Mouse (Mus musculus) T-helper 17 cell (primary cell): Measurements from ENCODE around the gene Bola2.

Source experiments
- in situ Hi-C, 2 experiments: fragments of 300-600 bp; cut with MboI, MseI; formaldehyde crosslinking; loops; 1 replicate in 1 of 2; 2 replicates in 1 of 2; pipeline ENCODE4 v1.15.1; 2025; ENCODE audit warnings: high pct_unique_total_duplicates in 2 of 2

Bola2 gene

GRCm38 (mm10) chr7:126695210-126695611 is at the start of gene Bola2:
Gene Bola2, plus strand, starts transcription at chr7:126695401.
- in situ Hi-C loops = no loop called here

DNA sequence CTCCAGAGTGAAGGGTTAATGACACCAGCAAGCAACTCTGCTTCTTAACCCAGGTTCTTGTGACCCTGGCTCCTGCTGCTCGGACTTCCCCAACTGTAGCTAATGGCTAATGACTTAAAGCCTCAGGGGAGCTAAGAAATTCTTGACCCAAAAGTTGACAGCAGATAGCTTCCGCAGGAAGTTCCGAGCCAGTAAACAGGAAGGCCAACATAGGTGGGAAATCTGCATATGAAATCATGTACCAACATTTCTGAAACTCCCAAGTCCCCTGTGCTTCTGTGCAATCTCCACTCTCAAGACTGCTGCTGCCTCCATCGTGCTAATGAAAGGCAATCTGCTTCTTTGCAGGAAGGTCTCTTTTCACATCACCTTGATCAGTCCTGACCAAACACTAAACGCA is 49.5 kb upstream of the Bola2 start:
- in situ Hi-C loops = loop anchor here in 1 of 2 experiments (5.0 kb wide), 1 partner anchor 47 kb away; no protein-coding TSS in a partner anchor

DNA sequence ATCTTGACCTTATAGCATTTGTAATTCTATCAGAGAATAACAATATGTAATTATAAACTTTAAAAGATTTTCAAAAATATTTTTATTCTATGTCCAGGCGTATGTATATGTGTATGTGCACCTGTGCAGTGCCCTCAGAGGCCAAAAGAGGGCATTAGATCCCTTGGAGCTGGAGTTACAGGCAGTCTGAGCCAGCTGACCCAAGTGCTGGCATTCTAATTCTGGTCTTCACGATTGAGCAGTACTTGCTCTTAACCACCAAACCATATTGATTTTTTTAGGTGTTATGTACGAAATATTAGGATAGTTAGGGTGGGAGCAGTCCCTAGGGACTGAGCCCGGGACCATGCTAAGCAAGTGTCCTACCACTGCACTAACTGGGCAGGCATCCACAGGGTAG is 46.7 kb upstream of the Bola2 start:
- in situ Hi-C loops = loop anchor here in 1 of 2 experiments (5.0 kb wide), 1 partner anchor 44 kb away; no protein-coding TSS in a partner anchor

DNA sequence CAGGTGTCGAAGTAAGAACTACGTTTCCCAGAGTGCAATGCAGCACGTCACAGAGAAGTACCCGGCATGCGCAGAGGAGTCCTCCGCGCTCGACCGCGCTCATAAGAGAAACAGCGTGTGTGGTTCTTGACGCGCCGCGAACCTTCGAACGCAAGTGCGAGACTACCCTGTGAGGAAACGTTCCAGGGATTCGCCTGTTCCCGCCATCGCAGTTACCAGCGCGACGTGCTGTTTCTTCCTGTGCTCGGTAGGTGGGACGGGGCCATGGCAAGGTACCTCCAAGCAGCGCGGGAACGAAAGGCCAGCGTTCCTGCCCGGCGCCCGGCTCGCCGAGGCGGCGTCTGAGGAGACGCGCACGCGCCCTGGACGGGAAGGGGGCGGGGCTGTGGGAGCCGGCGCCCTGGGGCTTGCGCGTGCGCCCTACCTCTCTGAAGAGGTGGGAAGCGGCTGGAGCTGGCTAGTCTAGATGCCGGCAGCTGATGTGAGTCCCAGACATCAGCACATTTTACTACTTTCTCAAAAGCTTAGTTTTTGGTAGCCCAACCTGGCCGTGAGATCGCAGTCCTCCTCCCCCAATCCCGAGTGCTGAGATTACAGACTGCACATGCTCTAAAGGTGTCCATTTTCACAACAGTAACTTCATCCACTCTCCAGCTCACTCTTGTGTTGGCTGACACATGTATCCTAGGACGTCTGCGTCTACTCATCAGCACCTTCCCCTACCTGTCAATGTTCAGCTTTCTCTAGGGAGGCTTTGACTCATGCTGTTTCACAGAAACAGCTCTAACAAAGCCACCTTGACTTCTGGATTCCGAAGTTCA is 45.8 kb upstream of the Bola2 start, which contains the start of gene Sgf29:
Sgf29 (plus strand) TSS at position 79 of the 821 bp plus-strand sequence.
- in situ Hi-C loops = loop anchor here (5.0 to 10.0 kb wide), 3 partner anchors 43 to 1335 kb away; partner anchors contain the start of gene Fbrs (in 1 of the 2)

DNA sequence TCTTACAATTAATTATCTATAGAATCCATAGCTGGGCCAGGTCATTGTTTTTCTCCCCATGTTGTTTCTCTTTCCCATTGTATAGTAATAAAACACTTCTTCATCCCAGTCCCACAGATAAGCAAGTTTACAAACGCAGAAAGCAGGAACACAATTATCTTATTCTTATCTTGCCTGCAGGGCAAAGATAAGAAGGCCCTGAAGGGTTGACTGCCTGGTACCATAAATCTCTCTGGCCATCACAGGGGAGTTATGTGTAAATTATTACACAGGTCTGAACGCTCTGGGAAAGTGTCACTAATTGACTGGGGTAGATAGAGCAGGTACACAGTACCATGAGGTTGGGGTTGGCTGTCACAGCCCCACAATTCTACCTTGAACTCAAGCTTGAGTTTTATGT is 44.3 kb upstream of the Bola2 start:
- in situ Hi-C loops = loop anchor here (10.0 kb wide), 2 partner anchors 824 to 1334 kb away; partner anchors contain the start of gene Fbrs (in 1 of the 2)

DNA sequence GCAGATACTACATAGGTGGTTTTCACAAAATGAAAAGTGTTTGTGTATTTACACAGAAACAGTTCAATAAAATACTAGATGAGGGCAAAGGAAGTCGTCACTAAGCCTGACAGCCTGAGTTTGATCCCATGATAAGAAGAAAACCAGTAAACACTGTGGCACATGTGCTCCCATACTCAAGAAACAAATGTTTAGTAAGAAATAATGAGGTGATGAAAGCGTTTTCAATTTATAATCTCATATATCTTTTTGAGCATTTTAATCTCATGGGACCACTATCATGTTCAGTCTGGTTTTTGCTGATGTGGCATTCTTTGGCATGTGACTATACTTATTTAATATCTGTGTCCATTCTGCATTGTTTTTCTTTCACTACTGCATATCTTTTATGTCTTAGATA is 41.2 kb upstream of the Bola2 start:
- in situ Hi-C loops = loop anchor here (10.0 kb wide), 2 partner anchors 821 to 1331 kb away; partner anchors contain the start of gene Fbrs (in 1 of the 2)

- in situ Hi-C loops = loop anchor here (5.0 to 10.0 kb wide), 3 partner anchors 37 to 1329 kb away; partner anchors contain the start of gene Fbrs (in 1 of the 2)
Observed at GRCm38 (mm10) chr7:126655695-126656094, 39.5 kb upstream of the Bola2 start.

DNA sequence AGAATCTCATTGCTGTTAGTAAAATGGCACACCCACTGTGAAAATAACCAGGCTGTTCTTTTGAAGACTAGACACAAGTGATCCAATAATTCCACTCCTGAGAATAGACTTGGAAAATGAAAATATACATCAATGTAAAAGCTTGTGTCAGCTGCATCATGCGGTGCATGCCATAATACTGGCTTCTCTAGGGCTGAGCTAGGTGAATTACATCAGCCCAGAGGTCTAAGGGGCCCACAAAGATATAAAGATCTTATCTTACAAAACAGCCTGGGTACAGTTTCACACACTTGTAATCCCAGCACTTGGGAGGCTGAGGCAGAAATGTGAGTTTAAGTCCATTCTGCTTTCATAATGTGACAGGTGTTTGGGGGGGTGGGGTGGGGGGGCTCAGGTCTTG is 37.7 kb upstream of the Bola2 start:
- in situ Hi-C loops = loop anchor here (5.0 to 10.0 kb wide), 3 partner anchors 35 to 1327 kb away; partner anchors contain the start of gene Fbrs (in 1 of the 2)

DNA sequence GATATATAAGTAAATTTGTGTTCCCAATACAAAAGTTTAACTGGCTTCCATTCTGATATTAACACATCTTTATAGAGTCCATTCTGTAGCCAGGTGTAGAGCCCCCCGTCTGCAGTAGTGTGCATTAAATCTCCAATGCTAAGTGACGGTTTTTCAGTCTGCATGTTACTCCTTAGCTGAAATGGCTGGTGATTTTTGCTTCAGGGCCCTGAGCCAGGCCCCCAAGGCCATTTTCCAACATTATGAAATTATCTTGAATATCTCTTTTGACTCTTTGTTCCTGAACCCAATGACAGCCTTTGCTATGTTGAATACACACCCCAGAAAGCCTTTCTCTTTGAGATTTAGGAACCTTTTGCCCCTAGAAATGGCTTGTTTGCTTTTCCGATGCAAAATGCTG is 35.4 kb upstream of the Bola2 start:
- in situ Hi-C loops = loop anchor here (5.0 to 10.0 kb wide), 3 partner anchors 33 to 1325 kb away; partner anchors contain the start of gene Fbrs (in 1 of the 2)

DNA sequence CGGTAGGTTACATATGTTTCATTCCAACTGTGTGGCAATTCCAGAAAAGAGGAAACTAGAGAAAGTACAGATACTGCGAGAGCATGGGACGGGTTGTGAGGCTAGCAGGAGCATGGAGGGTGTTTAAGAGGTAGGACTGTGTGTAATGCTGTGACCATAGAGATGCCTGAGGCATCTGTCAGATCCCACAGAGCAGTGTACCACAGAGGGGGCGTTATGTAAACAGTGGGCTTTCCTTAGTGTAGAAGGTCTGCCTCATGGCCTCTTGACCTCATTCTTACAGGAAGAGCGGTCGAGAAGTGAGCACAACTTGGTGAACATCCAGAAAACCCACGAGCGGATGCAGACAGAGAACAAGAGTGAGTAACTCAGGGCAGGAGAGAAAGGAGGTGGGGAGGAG is 31.6 kb upstream of the Bola2 start:
- in situ Hi-C loops = no loop called here

GRCm38 (mm10) chr7:126665269-126665668 is 29.9 kb upstream of the Bola2 start:
- in situ Hi-C loops = no loop called here

DNA sequence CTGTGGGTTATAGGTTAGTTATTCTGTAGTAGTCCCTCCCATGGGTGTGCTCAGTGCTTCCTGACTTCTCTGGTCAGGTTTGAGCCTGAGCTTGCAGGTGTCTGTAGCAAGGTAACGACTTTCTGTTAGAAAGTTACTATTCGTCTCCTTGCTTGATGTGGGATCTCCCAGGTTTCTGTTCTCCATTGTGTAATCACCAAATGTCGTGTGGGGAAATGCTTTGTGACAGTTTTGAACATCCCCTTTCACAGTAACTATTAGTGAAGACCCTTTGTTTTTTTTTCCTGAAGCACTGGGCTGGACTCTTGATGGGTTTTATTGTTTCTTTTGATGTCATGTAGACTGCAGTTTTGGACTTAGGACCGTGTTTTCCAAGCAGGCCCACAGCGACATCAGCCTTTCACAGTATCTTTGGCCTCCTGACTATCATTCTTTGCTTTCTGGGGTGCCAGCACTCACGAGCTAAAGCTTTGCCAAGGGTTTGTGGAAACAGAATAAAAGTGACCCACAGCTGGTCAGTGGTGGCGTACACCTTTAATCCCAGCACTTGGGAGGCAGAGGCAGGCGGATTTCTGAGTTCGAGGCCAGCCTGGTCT is 27.6 kb upstream of the Bola2 start:
- in situ Hi-C loops = no loop called here

DNA sequence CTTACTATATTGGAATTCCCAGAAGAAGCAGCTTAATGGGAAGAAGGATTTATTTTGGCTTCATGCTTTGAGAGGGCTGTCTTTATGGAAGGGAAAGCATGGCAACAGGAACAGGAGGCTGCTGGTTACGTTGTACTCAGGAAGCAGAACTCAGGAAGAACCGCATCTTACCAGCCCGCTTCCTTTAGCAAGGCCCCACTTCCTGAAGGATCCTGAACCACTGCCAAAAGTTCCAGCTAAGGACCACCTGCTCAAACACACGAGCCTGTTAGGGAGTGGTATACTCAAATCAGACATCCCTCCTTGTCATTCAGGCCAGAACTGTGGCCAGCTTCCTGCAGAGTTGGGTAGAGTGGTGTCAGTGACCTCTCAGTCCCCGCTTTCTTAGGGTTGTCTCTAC is 26.7 kb upstream of the Bola2 start:
- in situ Hi-C loops = no loop called here

DNA sequence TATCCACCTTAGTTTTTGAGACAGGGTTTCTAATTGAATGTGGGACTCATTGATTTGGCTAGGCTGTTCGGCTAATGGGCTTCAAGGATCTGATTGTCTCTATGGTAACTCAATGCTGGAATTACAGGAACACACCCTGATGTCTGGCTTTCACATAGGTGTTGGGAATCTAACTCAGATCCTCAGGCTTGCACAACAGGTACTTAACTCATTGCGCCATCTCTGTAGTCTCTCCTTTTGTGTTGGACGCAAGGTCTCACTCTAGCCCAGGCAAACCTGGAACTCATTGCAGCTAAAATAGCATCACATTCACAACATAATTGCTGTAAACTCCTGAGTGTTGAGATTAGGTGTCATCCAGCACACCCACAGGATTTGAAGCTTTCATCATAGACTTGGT is 25.0 kb upstream of the Bola2 start:
- in situ Hi-C loops = no loop called here

DNA sequence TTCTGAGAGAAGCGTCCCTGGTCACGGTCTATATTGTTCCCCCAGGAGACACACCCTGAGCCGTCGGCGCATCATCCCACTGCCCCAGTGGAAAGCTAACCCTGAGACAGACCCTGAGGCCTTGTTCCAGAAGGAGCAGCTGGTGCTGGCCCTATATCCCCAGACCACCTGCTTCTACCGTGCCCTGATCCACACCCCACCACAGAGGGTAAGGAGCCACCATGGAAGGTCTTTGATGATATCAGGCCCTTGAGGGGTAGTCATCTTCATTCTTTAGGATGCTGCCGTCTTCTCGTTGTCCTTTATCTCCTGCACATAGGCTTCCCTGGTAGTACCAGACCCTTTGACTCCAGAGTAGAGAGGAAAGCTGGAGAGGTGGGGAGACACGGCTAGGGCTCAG is 23.1 kb upstream of the Bola2 start:
- in situ Hi-C loops = no loop called here

DNA sequence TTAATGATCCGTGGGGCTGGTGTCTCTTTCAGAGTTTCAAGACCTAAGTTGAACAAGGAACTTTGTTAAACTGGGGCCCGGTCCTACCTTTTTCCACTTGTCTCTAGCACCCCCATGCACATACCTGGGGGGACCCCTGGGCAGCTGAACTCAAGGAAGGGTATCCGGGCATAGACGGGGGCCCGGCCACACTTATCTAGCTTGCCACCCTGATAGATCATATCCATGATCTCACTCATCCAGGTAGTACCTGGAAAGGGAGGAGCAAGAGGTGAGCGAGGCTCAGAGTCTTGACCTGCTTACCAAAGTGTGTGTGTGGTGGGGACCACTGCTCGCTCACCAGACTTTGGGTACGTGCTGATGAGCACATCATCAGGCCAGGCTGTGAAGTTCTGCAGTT is 20.1 kb upstream of the Bola2 start:
- in situ Hi-C loops = no loop called here

GRCm38 (mm10) chr7:126676207-126676606 is 19.0 kb upstream of the Bola2 start, which contains the start of gene Sult1a1:
Gene Sult1a1, minus strand, starts transcription at chr7:126676432.
- in situ Hi-C loops = no loop called here

DNA sequence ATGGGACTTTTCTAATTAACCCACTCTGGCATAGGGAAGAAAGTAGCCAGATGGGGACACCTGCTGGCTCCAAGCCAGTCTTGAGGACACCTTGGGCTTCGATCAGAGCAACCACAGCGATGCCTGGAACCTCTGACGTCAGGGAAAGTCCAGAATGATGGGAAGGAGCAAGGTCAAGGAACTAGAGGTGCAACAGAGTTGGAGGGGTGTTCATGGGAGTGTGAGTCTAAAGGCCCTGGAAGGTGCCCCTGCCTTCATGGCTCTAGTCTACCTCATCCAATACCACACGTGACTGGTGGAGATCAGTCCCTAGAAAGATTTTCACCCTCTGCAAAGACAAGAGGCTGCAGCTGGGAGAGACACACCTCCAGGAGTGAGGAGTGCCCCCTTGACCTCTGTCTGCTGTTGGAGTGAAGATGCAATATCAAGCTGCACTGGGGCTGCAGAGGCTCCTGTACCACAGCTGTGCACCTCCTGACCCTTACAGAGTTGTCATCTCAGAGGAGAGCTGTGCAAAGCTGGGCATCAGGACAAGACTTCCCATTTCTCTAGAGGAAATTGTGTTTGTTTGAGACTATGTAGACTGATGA is 18.5 kb upstream of the Bola2 start:
- in situ Hi-C loops = no loop called here

- in situ Hi-C loops = no loop called here
Observed at GRCm38 (mm10) chr7:126678545-126679341, 16.5 kb upstream of the Bola2 start.

DNA sequence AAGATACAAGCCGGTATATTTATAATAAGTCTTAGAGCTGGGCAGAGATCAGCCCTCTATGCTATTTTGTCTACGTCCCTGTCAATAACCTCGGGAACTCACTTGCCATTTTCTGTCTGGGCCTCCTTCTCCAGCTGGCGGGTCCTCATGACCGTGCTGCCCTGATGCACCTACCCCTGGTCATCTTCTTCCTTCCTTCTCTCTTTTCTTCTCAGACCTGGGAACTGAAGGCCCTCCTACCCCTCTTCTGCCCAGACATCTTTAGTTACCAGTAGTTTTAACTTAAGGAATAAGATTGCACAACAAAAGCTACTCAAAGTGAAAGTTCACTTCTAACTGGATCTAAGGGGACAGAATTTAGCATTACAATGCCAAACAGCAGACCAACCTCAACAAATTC is 15.5 kb upstream of the Bola2 start:
- in situ Hi-C loops = no loop called here

- in situ Hi-C loops = no loop called here
Observed at GRCm38 (mm10) chr7:126681221-126681620, 14.0 kb upstream of the Bola2 start.
